In the genomic region with DNA sequence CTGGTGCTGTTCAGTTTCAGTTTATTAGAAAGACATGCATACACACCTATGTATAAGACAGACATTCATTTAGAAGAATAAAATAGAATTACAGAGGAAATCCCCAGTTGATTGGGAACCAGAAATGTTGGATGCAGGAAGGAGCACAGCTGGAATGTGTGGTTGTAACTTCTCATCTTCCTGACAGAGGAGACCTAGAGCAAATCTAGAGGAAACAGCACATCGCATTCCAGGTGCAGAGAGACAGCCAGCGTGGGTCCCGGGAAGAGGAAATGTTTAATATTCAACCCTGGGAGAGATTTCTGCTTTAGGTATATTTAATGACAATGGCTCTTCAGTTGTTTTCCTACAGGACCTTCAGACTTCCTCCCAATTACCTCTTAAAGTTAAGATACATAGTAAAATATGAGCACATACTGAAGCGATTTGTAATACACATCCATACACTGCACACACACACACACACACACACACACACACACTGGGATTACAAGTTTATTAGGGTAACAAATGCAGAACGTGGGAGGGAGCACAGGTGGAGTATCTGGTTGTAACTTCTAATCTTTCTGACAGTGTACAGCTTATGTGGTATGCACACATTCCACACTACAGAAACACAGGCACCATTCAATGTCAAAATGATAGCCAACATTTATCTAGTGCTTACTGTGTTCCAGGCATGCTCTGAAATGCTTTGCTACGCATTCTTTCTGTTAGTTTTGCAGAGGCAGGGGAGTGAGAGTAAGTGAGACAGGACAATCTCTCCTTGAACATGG, we compare ENCODE assay signal across 26 mouse cellular contexts.
DNase-seq lines count a peak whose midpoint lies in the region; ATAC-seq and TF ChIP-seq lines count a peak whose summit lies in the region.
"Had no signal": no experiment of that assay in that cellular context is flagged by ENCODE, and none has a peak within 500 bp of the region (broad histone marks: within the 10 kb centered on the region; RNA-seq: fewer than 3 reads in every experiment).

No protein-coding gene starts in this region.

- H3K27ac ChIP-seq in embryonic facial prominence, embryonic 14.5 days (replicated peaks; ENCODE audit: low read depth, low read length) = no peak overlapping the region
- H3K27ac ChIP-seq in embryonic facial prominence, embryonic 10.5 days (replicated peaks) = no peak overlapping the region
- peak overlapping the region; percentile 38 for H3K27ac ChIP-seq in heart, embryonic 16.5 days (ENCODE audit: low read length)
- no peak overlapping the region for H3K27ac ChIP-seq in heart, embryonic 11.5 days (ENCODE audit: low read depth, low read length)
- H3K27ac ChIP-seq in midbrain, embryonic 11.5 days (ENCODE audit: low read depth, low read length) = no peak overlapping the region
- H3K27ac ChIP-seq in midbrain, embryonic 13.5 days = no peak overlapping the region
- H3K27ac ChIP-seq: forebrain, embryonic 15.5 days; intestine, embryonic 15.5 days; kidney, postnatal 0 days; midbrain, embryonic 12.5 days had no signal

- TF ChIP-seq POLR2A in myocyte (IDR thresholded peaks at IDR 0.05; ENCODE audit: insufficient read length, low read depth) = no peak

- H3K36me3 ChIP-seq in embryonic facial prominence, embryonic 14.5 days (ENCODE audit: control insufficient read depth, insufficient read depth, low read length) = no peaks in the 10 kb centered on the region
- H3K36me3 ChIP-seq in embryonic facial prominence, embryonic 10.5 days (replicated peaks) = no peaks in the 10 kb centered on the region
- H3K36me3 ChIP-seq in heart, embryonic 16.5 days (ENCODE audit: control insufficient read depth, insufficient read depth) = no peaks in the 10 kb centered on the region
- H3K36me3 ChIP-seq in heart, embryonic 11.5 days (ENCODE audit: control insufficient read depth, insufficient read depth, low read length) = no peaks in the 10 kb centered on the region
- no peaks in the 10 kb centered on the region for H3K36me3 ChIP-seq in midbrain, embryonic 11.5 days (ENCODE audit: control insufficient read depth, insufficient read depth, low read length)
- no peaks in the 10 kb centered on the region for H3K36me3 ChIP-seq in midbrain, embryonic 13.5 days
- no peaks in the 10 kb centered on the region for H3K36me3 ChIP-seq in myocyte (ENCODE audit: control insufficient read depth, insufficient read depth)
- H3K36me3 ChIP-seq: forebrain, embryonic 15.5 days; intestine, embryonic 15.5 days; midbrain, embryonic 12.5 days had no signal

- no peaks in the 10 kb centered on the region for H3K4me1 ChIP-seq in embryonic facial prominence, embryonic 14.5 days (ENCODE audit: control insufficient read depth, insufficient read depth, low read length)
- H3K4me1 ChIP-seq in embryonic facial prominence, embryonic 10.5 days = peaks cover 3% of the 10 kb centered on the region; the same call in 1 of the 2 replicates
- H3K4me1 ChIP-seq in heart, embryonic 16.5 days (ENCODE audit: control insufficient read depth, insufficient read depth, low read length) = peaks cover 20% of the 10 kb centered on the region
- peaks cover 4% of the 10 kb centered on the region; the same call in 1 of the 2 replicates for H3K4me1 ChIP-seq in heart, embryonic 11.5 days (ENCODE audit: control insufficient read depth, insufficient read depth, low read length)
- H3K4me1 ChIP-seq in midbrain, embryonic 11.5 days (ENCODE audit: control insufficient read depth, insufficient read depth, low read length) = no peaks in the 10 kb centered on the region
- H3K4me1 ChIP-seq in midbrain, embryonic 13.5 days (replicated peaks) = peaks cover 6% of the 10 kb centered on the region
- H3K4me1 ChIP-seq: intestine, embryonic 15.5 days had no signal

- H3K9me3 ChIP-seq in embryonic facial prominence, embryonic 14.5 days (ENCODE audit: control insufficient read depth, low read length) = no peaks in the 10 kb centered on the region
- H3K9me3 ChIP-seq in embryonic facial prominence, embryonic 10.5 days = no peaks in the 10 kb centered on the region
- no peaks in the 10 kb centered on the region for H3K9me3 ChIP-seq in heart, embryonic 16.5 days (replicated peaks; ENCODE audit: control insufficient read depth, low read length)
- no peaks in the 10 kb centered on the region for H3K9me3 ChIP-seq in heart, embryonic 11.5 days (replicated peaks; ENCODE audit: control insufficient read depth, low read length)
- H3K9me3 ChIP-seq in midbrain, embryonic 11.5 days (ENCODE audit: control insufficient read depth, low read length) = no peaks in the 10 kb centered on the region
- no peaks in the 10 kb centered on the region for H3K9me3 ChIP-seq in midbrain, embryonic 13.5 days
- H3K9me3 ChIP-seq: forebrain, embryonic 15.5 days; intestine, embryonic 15.5 days; midbrain, embryonic 12.5 days had no signal

- no peak overlapping the region for H3K9ac ChIP-seq in embryonic facial prominence, embryonic 14.5 days (ENCODE audit: low read depth, low read length)
- no peak overlapping the region for H3K9ac ChIP-seq in heart, embryonic 16.5 days (ENCODE audit: low read length)
- H3K9ac ChIP-seq in heart, embryonic 11.5 days (ENCODE audit: low read depth, low read length) = no peak overlapping the region
- H3K9ac ChIP-seq in midbrain, embryonic 11.5 days (ENCODE audit: low read length) = no peak overlapping the region
- no peak overlapping the region for H3K9ac ChIP-seq in midbrain, embryonic 13.5 days (replicated peaks)
- H3K9ac ChIP-seq: forebrain, embryonic 15.5 days; intestine, embryonic 15.5 days; midbrain, embryonic 12.5 days had no signal

- ATAC-seq in embryonic facial prominence, embryonic 14.5 days (ENCODE audit: low read depth) = peak; percentile 47; the same call in 1 of the 2 replicates
- no peak for ATAC-seq in heart, embryonic 16.5 days (replicated peaks; ENCODE audit: extremely low read depth, insufficient read depth, low FRiP score)
- ATAC-seq in heart, embryonic 11.5 days (replicated peaks; ENCODE audit: insufficient number of reproducible peaks, low FRiP score, low TSS enrichment) = no peak
- no peak for ATAC-seq in midbrain, embryonic 11.5 days (ENCODE audit: low FRiP score)
- ATAC-seq in midbrain, embryonic 13.5 days = no peak
- ATAC-seq: activated CD4-positive, CD25-positive, alpha-beta regulatory T cell, adult 4 months; forebrain, embryonic 15.5 days; hindbrain, embryonic 16.5 days; intestine, embryonic 15.5 days had no signal

- WGBS in embryonic facial prominence, embryonic 14.5 days = 59% methylated on average over 6 of the region's 6 CpGs
- 83% methylated on average over 6 of the region's 6 CpGs for WGBS in embryonic facial prominence, embryonic 10.5 days
- 55% methylated on average over 6 of the region's 6 CpGs for WGBS in heart, embryonic 16.5 days
- 52% methylated on average over 6 of the region's 6 CpGs for WGBS in heart, embryonic 11.5 days (ENCODE audit: insufficient replicate concordance)
- 93% methylated on average over 6 of the region's 6 CpGs for WGBS in midbrain, embryonic 11.5 days
- WGBS in midbrain, embryonic 13.5 days = 89% methylated on average over 6 of the region's 6 CpGs

- no peaks in the 10 kb centered on the region for H3K79me2 ChIP-seq in myocyte (ENCODE audit: control insufficient read depth, insufficient read depth)

- H3K4me2 ChIP-seq in embryonic facial prominence, embryonic 14.5 days (ENCODE audit: low read depth, low read length) = no peak overlapping the region
- no peak overlapping the region for H3K4me2 ChIP-seq in heart, embryonic 16.5 days (ENCODE audit: low read depth, low read length)
- no peak overlapping the region for H3K4me2 ChIP-seq in heart, embryonic 11.5 days
- H3K4me2 ChIP-seq in midbrain, embryonic 11.5 days = no peak overlapping the region
- H3K4me2 ChIP-seq in midbrain, embryonic 13.5 days (replicated peaks) = no peak overlapping the region
- no peak overlapping the region for H3K4me2 ChIP-seq in myocyte (ENCODE audit: low read depth)
- H3K4me2 ChIP-seq: forebrain, embryonic 15.5 days; intestine, embryonic 15.5 days; liver, embryonic 11.5 days; midbrain, embryonic 12.5 days had no signal

- no peak overlapping the region for H3K4me3 ChIP-seq in embryonic facial prominence, embryonic 14.5 days (ENCODE audit: low read depth, low read length)
- H3K4me3 ChIP-seq in embryonic facial prominence, embryonic 10.5 days = no peak overlapping the region
- no peak overlapping the region for H3K4me3 ChIP-seq in heart, embryonic 16.5 days (ENCODE audit: low read length)
- no peak overlapping the region for H3K4me3 ChIP-seq in heart, embryonic 11.5 days (ENCODE audit: low read depth, low read length)
- no peak overlapping the region for H3K4me3 ChIP-seq in midbrain, embryonic 11.5 days (ENCODE audit: low read depth, low read length)
- no peak overlapping the region for H3K4me3 ChIP-seq in midbrain, embryonic 13.5 days (replicated peaks)
- H3K4me3 ChIP-seq in myocyte = no peak overlapping the region
- H3K4me3 ChIP-seq: forebrain, embryonic 15.5 days; intestine, embryonic 15.5 days; midbrain, embryonic 12.5 days had no signal

- no peaks in the 10 kb centered on the region for H3K27me3 ChIP-seq in embryonic facial prominence, embryonic 14.5 days (replicated peaks; ENCODE audit: control insufficient read depth, insufficient read depth, low read length)
- H3K27me3 ChIP-seq in embryonic facial prominence, embryonic 10.5 days (replicated peaks; ENCODE audit: low read depth, poor library complexity, severe bottlenecking) = no peaks in the 10 kb centered on the region
- H3K27me3 ChIP-seq in heart, embryonic 16.5 days (ENCODE audit: control insufficient read depth, insufficient read depth, low read length) = no peaks in the 10 kb centered on the region
- no peaks in the 10 kb centered on the region for H3K27me3 ChIP-seq in heart, embryonic 11.5 days (ENCODE audit: control insufficient read depth, insufficient read depth, low read length)
- H3K27me3 ChIP-seq in midbrain, embryonic 11.5 days (ENCODE audit: control insufficient read depth, insufficient read depth, low read length) = no peaks in the 10 kb centered on the region
- H3K27me3 ChIP-seq in midbrain, embryonic 13.5 days = no peaks in the 10 kb centered on the region
- H3K27me3 ChIP-seq in myocyte (ENCODE audit: control insufficient read depth, insufficient read depth, insufficient read length) = no peaks in the 10 kb centered on the region
- H3K27me3 ChIP-seq: CH12.LX; forebrain, embryonic 15.5 days; intestine, embryonic 15.5 days; midbrain, embryonic 12.5 days had no signal

- peak; percentile 61 for DNase-seq in embryonic facial prominence, embryonic 14.5 days (ENCODE audit: low spot score)
- no peak for DNase-seq in embryonic facial prominence, embryonic 10.5 days (ENCODE audit: low spot score)
- DNase-seq in midbrain, embryonic 11.5 days (ENCODE audit: low spot score, missing footprints) = peak; percentile 4
- DNase-seq in adrenal gland, adult 18-20 months (ENCODE audit: low spot score in 2 of 2) = no peak
- DNase-seq: adrenal gland, postnatal 10 days; cerebellum, adult 8-10 months; cerebellum, postnatal 25 days; gastrocnemius, postnatal 25 days; kidney, adult 8-10 months; kidney, postnatal 4 days; lung, postnatal 36 days; right cerebral cortex, postnatal 25 days; thymus, adult 18-20 months; thymus, postnatal 25 days had no signal

- H3ac ChIP-seq in myocyte (ENCODE audit: control insufficient read depth, insufficient read length) = no peak overlapping the region

TF ChIP-seq in myocyte, 11 proteins besides CTCF, POLR2A, EP300 and RAD21 (continues in another document):
- peak in 2 of 3 experiments; percentile 30 to 54 for TF ChIP-seq MYOD1 (IDR thresholded peaks at IDR 0.05; ENCODE audit: control insufficient read depth in 1 of 3, insufficient read length in 2 of 3, low read depth in 2 of 3)
- no peak for TF ChIP-seq POLR2AphosphoS2 (IDR thresholded peaks at IDR 0.05; ENCODE audit: insufficient read length, low read depth)

Comparison
In these comparisons a context has a peak if more than half of its experiments do, and no peak if none do; other contexts are left out.
1. DNase-seq: peak in embryonic facial prominence, embryonic 14.5 days (single experiment) and midbrain, embryonic 11.5 days (single experiment); none in embryonic facial prominence, embryonic 10.5 days (single experiment) and adrenal gland, adult 18-20 months (0 of 2).